Mouse (Mus musculus) bone marrow macrophage, adult 2 months (primary cell): ENCODE data around the gene Cdh22.

Source experiments
- CTCF ChIP-seq: IDR thresholded peaks from 2 replicates; pipeline ENCODE4 v1.5.1; 2012; ENCODE audit warnings: low read depth, mild to moderate bottlenecking, low read length, moderate library complexity
- POLR2A ChIP-seq: IDR thresholded peaks from 2 replicates; pipeline ENCODE4 v1.6.1; 2012; ENCODE audit warnings: mild to moderate bottlenecking, low read depth, low read length, borderline replicate concordance

DNA sequence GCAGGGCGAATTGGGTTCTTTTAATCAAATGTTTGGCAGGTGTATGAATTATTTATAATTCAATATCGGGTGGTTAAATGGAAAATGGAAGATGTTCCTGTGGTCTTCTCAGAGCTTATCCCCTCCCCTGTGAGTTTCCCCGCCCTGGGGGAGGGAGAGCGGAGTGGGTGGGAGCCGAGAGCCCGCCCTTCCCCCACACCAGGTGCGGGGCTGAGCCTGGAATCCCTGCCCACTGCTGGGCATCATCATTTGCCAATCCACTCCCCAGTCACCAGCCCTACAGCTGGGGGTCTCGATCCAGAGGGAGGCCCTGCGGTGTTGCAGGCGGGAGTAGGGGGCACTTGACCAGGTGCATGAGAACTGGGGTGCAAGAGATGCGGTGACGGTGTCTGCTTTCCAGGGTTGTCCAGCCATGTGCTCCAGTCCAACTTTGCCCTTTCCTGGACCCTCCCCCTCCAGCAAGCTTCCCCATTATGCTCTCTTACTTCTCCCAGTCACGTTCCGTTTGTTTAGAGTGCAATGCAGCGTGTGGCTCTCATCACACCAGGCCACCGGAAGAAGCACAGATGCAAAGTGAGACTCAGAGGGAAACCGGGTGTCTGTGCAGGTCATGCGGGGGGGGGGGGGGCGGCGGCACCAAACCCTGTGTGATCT lies 23.1 kb downstream of the Cdh22 start:
- TF ChIP-seq POLR2A, result no peak
- TF ChIP-seq CTCF, result no peak
